Mouse (Mus musculus) Patski (cell line): ENCODE results near the gene Gpr179. TPM values are rescaled to one million over a fixed set of nuclear protein-coding genes. Genes with fewer than 3 reads are reported as not detected.
"Not testable (repeated sequence)": the region's sequence is repeated elsewhere in the genome, so short reads cannot be mapped to it uniquely, and the experiment has no call there.

Experiments
- ATAC-seq: fragments of 100-300 bp; one replicate; pipeline ENCODE4 v1.8.0; 2021
- CTCF ChIA-PET: fragments of 350-600 bp; sonication (Branson Sonifier 250); formaldehyde crosslinking; loops from one replicate; lab custom pipeline; 2022; ENCODE audit warnings: inconsistent platforms; lab: Charles Lee
- POLR2A ChIA-PET: fragments of 350-600 bp; sonication (Branson Sonifier 250); formaldehyde crosslinking; loops from one replicate; lab custom pipeline; 2022; ENCODE audit warnings: antibody characterized with exemption, inconsistent platforms; lab: Charles Lee
- DNase-seq: peaks from one replicate; pipeline ENCODE4 v3.0.0-alpha.2; 2011; ENCODE audit warnings: low read depth, low spot score
- H3K27me3 ChIP-seq: fragments of 371-371 bp; one replicate; pipeline ENCODE4 v1.5.1; 2021
- CTCF ChIP-seq: fragments of 100-300 bp; IDR thresholded peaks from one replicate; pipeline ENCODE4 v1.5.1; 2021
- in situ Hi-C: fragments of 300-500 bp; cut with MboI; formaldehyde crosslinking; loops from 3 replicates; pipeline ENCODE4 v1.11.1; 2018; ENCODE audit warnings: low pct_unique_long_range_greater_than_20kb, mixed read lengths
- polyA plus RNA-seq: library from polyadenylated mRNA; unstranded; gene quantifications from one replicate; pipeline ENCODE4 v1.2.3, GENCODE M21; 2021

Gpr179 gene
- polyA plus RNA-seq, 1 experiment from 2014 or later: 0.09 TPM

DNA sequence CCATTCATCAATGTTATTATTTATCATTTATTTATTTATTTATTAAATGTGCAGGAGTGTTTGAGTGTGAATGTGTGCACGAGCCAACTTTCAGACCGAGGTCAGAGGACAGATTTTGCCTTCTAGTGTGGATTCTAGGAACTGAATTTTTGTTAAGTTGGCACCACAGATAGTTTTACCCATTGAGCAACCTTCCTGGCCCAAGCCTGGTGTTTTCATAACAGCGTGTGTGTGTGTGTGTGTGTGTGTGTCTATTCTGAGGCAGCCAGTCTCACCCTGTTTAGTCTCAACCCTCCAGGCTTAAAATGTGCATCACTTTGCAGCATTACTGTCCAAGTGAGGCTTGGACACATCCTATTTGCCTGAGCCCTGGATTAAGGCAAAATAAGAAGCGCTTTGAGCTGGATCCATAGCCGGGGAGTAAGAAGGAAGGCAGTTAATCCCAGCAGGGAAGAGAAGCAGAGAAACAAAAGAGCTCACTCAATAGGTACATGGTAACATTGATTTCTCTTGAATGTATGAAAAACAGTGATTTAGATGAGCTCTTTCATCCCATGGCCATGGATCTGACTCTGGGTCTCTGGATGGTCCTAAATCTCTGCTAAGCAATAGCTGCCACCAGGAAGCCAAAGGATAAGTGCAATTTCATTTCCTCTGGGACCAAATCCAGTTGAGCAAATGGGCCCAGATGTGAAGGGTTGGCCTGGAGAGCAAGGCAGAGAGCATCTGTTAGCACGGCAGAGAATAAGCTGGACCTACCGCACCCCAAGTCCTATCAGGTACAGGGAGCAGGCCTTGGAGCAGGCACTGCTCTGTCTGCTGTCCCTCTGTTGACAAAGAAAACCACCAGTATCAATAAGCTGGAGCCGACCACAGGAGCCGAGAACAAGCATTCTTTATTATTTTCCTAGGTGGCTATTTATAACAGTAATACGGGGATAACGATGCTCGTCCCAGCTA is 20.4 kb downstream of the Gpr179 start:
- DNase-seq (no peak), ATAC-seq (no peak)
- TF ChIP-seq CTCF: no peak
- H3K27me3 ChIP-seq: no peaks in the 10 kb centered on the region
- CTCF ChIA-PET: no interaction called here
- POLR2A ChIA-PET: interaction anchor here (0.6 kb wide), 2 partner anchors 10 to 20 kb away, joined by 3 to 4 read pairs; no protein-coding TSS in a partner anchor
- in situ Hi-C loops: loop anchor here (25.0 kb wide), 1 partner anchor 244 kb away; no protein-coding TSS in a partner anchor

DNA sequence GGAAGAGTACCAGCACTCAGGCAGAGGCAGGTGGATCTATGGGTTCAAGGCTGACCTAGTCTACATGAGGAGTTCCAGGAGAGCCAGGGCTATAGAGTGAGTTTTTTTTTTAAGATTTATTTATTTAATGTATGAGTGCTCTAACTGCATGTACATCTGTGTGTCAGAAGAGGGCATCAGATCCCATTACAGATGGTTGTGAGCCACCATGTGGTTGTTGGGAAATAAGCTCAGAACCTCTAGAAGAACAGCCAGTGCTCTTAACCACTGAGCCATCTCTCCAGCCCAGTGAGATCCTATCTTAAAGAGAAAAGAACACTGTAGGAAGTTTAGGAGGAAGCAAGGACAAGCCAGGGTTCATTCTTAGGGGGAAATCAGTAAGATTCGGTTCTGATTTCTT is 21.6 kb downstream of the Gpr179 start:
- ChIA-PET CTCF (no interaction called here), POLR2A (interaction anchor here (1.1 kb wide), 1 partner anchor 15 kb away, joined by 3 read pairs; the partner anchor contains the start of gene Mrpl45)
- no peak for TF ChIP-seq CTCF
- no peaks in the 10 kb centered on the region for H3K27me3 ChIP-seq
- ATAC-seq (no peak), DNase-seq (no peak)
- in situ Hi-C loops: loop anchor here (25.0 kb wide), 1 partner anchor 243 kb away; no protein-coding TSS in a partner anchor

DNA sequence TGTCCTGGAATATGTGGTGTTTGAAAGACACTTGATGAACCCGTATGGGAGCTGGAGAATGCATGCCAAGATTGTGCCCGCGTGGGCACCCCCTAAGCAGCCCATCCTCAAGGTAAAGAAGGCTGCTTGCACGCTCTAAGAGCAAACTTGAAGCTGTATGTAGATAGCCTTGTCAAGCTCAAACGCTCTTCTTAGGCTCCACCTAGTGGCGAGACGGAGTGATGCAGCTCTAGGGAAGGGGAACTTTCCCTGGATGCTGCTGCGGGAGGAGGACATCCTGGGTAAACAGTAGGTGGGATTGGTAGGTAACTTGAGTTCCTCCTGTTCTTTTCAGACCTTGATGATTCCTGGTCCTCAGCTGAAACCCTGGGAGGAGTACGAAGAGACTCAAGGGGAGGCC is 23.7 kb downstream of the Gpr179 start:
- ChIA-PET CTCF (interaction anchor here (0.9 to 1.7 kb wide), 10 partner anchors 8 to 138 kb away, joined by 3 to 6 read pairs (median 3); no protein-coding TSS in a partner anchor), POLR2A (interaction anchor here (0.6 kb wide), 1 partner anchor 21 kb away, joined by 3 read pairs; no protein-coding TSS in a partner anchor)
- peak; percentile 95 for TF ChIP-seq CTCF
- no peak for DNase-seq
- H3K27me3 ChIP-seq: no peaks in the 10 kb centered on the region
- in situ Hi-C loops: loop anchor here (25.0 kb wide), 1 partner anchor 241 kb away; no protein-coding TSS in a partner anchor
- no peak for ATAC-seq

DNA sequence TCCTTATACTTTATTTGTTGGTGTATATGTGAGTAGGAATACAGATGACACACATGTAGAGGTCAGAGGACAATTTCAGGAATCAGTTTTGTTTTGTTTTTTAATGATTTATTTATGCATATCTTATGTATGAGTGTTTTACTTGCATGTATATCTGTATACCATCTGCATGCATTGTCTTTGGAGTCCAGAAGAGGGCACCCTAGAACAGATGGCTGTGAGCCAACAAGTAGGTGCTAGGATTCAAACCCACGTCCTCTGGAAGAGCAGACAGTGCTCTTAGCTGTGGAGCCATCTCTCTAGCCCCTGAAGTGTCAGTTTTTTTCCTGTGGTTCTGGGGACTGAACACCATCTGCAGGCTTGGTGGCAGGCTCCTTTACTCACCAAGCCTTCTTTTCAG is 26.7 kb downstream of the Gpr179 start:
- ATAC-seq (no peak), DNase-seq (no peak)
- TF ChIP-seq CTCF: peak; percentile 55
- ChIA-PET CTCF (no interaction called here), POLR2A (no interaction called here)
- H3K27me3 ChIP-seq: no peaks in the 10 kb centered on the region
- in situ Hi-C loops: loop anchor here (25.0 kb wide), 1 partner anchor 238 kb away; no protein-coding TSS in a partner anchor

DNA sequence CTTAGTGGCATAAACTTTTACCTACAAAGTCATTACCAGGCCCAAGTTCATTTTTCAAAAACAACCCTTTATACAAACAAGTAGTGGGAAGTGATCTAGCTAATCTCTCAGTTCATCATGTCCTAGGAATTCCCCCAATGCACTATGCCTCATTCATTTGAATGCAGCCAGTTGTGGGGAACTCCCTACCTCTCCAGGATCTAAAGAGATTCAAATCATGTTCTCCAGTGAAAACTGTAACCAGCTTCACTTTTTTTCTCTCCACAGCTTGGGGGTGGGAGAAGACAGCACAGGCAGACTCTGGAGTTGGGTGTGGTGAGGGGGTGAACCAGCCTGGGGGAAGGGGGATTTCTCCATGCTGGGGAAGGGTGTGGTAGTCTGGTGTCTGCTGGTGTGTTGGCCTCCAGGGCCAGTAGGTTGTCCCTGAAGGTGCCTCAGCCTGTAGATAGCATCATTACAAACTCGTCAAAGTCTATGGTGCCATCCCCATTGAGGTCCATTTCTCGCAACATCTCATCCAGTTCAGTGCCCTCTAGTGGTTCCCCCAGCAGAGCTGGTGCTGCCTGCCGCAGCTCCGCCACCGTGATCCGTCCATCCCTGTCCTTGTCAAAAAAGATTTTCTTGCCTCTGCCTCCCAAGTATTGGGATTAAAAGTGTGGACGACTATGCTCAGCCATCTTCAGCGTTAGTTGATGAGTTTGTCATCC is 29.8 kb downstream of the Gpr179 start:
- in situ Hi-C loops: loop anchor here (25.0 kb wide), 1 partner anchor 110 kb away; no protein-coding TSS in a partner anchor
- ATAC-seq, H3K27me3 ChIP-seq, POLR2A ChIA-PET, DNase-seq: not testable (repeated sequence)
- CTCF ChIA-PET: interaction anchor here (1.8 kb wide), 1 partner anchor 12 kb away, joined by 8 read pairs; no protein-coding TSS in a partner anchor

DNA sequence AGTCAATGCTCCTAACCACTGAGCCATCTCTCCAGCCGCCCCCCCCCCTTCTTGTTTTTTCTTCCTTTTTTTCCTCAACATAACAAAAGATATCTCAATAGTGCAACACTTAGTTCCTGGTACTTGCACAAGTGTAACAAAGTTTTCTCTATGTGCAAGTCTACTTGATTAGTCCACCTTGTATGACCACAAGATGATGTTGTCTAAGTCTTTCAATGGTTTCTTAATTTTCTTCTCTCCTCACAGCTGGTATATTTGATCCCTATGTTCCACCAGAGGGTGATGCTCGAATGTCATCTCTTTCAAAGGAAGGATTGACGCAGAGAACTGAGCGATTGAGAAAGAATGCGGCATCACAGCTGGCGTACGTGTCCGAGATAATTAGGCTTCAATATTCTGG is 30.7 kb downstream of the Gpr179 start:
- ATAC-seq (no peak), DNase-seq (no peak)
- POLR2A ChIA-PET: no interaction called here
- no peaks in the 10 kb centered on the region for H3K27me3 ChIP-seq
- in situ Hi-C loops: loop anchor here (25.0 kb wide), 1 partner anchor 109 kb away; no protein-coding TSS in a partner anchor
- CTCF ChIA-PET: no interaction called here
- no peak for TF ChIP-seq CTCF

DNA sequence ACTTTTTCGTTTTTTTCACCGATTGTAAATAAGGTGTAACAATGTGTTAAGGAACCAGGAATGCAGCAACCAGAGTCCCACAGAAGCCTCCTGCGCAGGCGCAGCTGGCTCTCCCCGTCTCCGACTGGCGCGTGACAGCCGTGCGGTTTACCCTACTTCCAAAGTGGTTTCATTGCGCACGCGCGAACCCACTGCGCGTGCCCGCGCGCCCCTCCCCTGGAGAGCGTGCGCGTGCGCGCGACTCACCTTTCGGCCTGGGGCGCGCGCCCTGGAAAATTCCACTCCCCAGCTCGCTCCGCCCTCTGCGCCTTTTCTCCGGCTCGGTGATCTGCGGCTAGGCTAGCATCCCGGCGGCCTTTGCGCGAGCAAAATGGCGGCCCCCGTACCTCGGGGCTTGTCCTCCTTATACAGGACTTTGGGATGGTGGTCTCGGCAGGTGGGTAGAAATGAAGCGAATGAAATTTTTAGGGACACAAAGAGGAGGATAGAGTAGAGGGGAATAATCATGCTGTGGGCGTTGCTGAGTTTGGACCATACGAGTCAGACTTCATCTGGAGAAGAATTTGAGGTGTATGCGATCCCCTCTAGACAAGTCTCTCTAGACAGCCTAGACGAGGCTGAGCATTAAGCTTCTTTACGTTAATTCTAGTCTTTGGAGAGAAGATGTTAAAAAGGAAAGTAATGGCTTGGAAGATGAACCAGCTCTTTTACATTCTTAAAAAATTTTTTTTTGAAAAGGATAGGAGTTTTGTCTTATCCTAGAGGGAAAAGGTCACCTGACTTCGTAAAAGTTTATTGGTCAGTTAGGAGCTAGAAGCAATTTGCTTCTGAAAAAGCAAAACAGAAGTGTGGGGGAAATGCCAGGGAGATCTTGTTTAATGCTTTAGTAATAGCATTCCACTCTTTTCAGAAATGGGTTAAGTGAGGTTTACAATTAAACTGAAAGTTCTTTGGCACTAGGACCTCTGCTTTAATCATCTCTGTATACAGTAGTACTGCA is 36.1 kb downstream of the Gpr179 start, which contains the start of gene Mrpl45:
TSS of gene Mrpl45 (plus strand) at position 213 of the 1,000 bp plus-strand sequence.
- in situ Hi-C loops: loop anchor here (25.0 kb wide), 1 partner anchor 104 kb away; no protein-coding TSS in a partner anchor
- POLR2A ChIA-PET: interaction anchor here (0.6 to 0.8 kb wide), 2 partner anchors 14 to 32 kb away, joined by 3 read pairs; no protein-coding TSS in a partner anchor
- DNase-seq: peak; percentile 80
- ATAC-seq: peak; percentile 39
- TF ChIP-seq CTCF: no peak
- CTCF ChIA-PET: interaction anchor here (0.8 to 1.5 kb wide), 2 partner anchors 40 to 138 kb away, joined by 3 to 5 read pairs; no protein-coding TSS in a partner anchor
- no peaks in the 10 kb centered on the region for H3K27me3 ChIP-seq

DNA sequence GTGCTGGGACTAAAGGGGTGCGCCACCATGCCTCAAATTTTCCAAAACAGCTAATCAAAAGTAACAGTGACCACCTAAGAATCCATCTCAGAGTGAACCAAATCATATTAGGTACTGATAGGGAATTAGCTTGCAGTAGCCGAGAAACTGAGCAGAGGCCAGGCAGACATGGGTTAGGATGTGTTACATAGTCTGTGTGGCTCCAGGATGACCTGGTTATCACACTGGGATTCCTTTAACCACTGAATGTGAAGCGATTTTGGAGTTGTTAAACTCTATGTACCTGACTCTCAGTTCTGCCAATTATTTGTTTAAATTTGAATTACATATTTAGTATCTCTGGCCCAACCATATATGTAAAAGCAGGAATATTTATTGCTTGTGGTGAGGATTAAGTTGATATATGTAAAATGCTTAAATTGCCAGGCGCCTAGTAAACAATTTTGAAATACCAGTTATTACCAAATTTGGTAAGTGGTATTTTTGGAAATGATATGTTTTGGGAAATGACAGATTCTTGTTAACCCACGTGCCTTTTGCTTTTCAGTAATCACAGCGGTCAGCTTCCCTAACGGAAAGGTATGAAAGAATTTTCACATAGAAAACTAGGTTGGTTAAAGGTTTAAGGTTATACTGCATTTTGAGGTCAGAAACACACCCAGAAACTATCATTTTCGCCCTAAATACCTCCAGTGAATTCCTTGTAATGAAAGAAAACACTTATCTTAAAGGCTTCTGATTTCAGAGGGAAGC is 37.0 kb downstream of the Gpr179 start:
- POLR2A ChIA-PET: interaction anchor here (0.6 to 0.8 kb wide), 2 partner anchors 9 to 15 kb away, joined by 3 to 4 read pairs; no protein-coding TSS in a partner anchor

More for the DNA sequence above, 37.0 kb downstream of the Gpr179 start:
- CTCF ChIA-PET: interaction anchor here (1.2 to 1.5 kb wide), 2 partner anchors 18 to 39 kb away, joined by 3 to 5 read pairs; no protein-coding TSS in a partner anchor
- no peak for ATAC-seq
- in situ Hi-C loops: loop anchor here (5.0 to 25.0 kb wide), 2 partner anchors 38 to 103 kb away; no protein-coding TSS in a partner anchor
- DNase-seq: no peak
- TF ChIP-seq CTCF: no peak
- no peaks in the 10 kb centered on the region for H3K27me3 ChIP-seq
